Mouse (Mus musculus) liver, adult 2 months (tissue): Measurements from ENCODE around the gene Sub1.

Source experiments
- CTCF ChIP-seq: fragments of 200-500 bp; IDR thresholded peaks from 2 replicates; pipeline ENCODE4 v1.5.1; 2011; ENCODE audit warnings: low read depth, low read length, control low read depth
- POLR2A ChIP-seq: fragments of 200-500 bp; IDR thresholded peaks from 2 replicates; pipeline ENCODE4 v1.6.1; 2011; ENCODE audit warnings: low read length, control low read depth; ENCODE audit not compliant: insufficient read depth; ENCODE audit errors: extremely low read depth

GRCm38 (mm10) chr15:12010602-12011044 is 13.8 kb upstream of the Sub1 start:
- TF ChIP-seq POLR2A (no peak), CTCF (no peak)
